Mouse (Mus musculus) liver, adult 2 months (tissue): ENCODE measurements at regions not wholly inside any gene's neighbourhood (a gene's known extent, or its start where the extent isn't known, plus 50 kb on each side); places are given as distances from the start of the nearest gene placed in this dataset.

Experiments used
- CTCF ChIP-seq: fragments of 200-500 bp; IDR thresholded peaks from 2 replicates; pipeline ENCODE4 v1.5.1; 2011; ENCODE audit warnings: low read depth, low read length, control low read depth
- POLR2A ChIP-seq: fragments of 200-500 bp; IDR thresholded peaks from 2 replicates; pipeline ENCODE4 v1.6.1; 2011; ENCODE audit warnings: low read length, control low read depth; ENCODE audit not compliant: insufficient read depth; ENCODE audit errors: extremely low read depth

DNA sequence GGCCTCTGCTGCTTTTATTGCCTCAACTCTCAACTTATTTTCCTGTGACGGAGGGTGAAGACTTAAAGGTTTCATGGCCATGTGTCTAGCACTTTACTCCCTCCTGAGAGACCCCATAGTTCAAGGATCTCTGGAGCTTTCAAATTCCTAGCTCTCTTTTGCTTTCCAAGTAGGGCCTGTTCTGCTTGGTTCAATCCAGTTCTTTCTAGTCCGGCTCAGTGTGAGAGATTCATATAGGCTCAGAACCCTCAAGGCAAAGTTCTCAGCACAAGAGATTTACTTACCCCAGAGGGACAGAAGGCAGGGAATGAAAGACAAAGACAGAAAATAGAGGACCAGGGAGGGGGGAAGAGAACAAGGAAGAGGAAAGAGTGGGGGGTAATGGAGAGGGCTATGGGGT is 313.1 kb downstream of the Gm826 start:
- TF ChIP-seq POLR2A (no peak), CTCF (no peak)
